Mouse (Mus musculus): ENCODE data around the gene Akap12. TPM values are rescaled to one million over a fixed set of nuclear protein-coding genes. Genes with fewer than 3 reads are reported as not detected.

Akap12 gene
- polyA plus RNA-seq, 1 experiment from 2014 or later, result 21.9 TPM

- no peak for ATAC-seq (ENCODE audit: insufficient number of reproducible peaks, insufficient read depth, low FRiP score, low TSS enrichment, low read depth)
- Histone ChIP-seq H3K27me3 (no peaks in the 10 kb centered on the region), H3K4me3 (no peak overlapping the region), H3K4me2 (no peak overlapping the region), H3K36me3 (no peaks in the 10 kb centered on the region), H3K9me3 (no peaks in the 10 kb centered on the region), H3K4me1 (no peaks in the 10 kb centered on the region), H3K9ac (no peak overlapping the region), H3K27ac (no peak overlapping the region)
- 51% methylated on average over 5 of the region's 5 CpGs for WGBS
Measured at GRCm38 (mm10) chr10:4254459-4254858, 11.7 kb upstream of the Akap12 start.

GRCm38 (mm10) chr10:4260925-4261324, 5.3 kb upstream of the Akap12 start:
- no peak for ATAC-seq (ENCODE audit: insufficient number of reproducible peaks, insufficient read depth, low FRiP score, low TSS enrichment, low read depth)
- H3K27ac ChIP-seq, result no peak overlapping the region
- H3K9ac ChIP-seq, result no peak overlapping the region
- H3K4me3 ChIP-seq, result no peak overlapping the region
- peaks cover 8% of the 10 kb centered on the region; the same call in 1 of the 2 replicates for H3K27me3 ChIP-seq
- no peak overlapping the region for H3K4me2 ChIP-seq
- WGBS, result 68% methylated on average over 5 of the region's 5 CpGs
- H3K4me1 ChIP-seq, result peaks cover 6% of the 10 kb centered on the region
- H3K36me3 ChIP-seq, result no peaks in the 10 kb centered on the region
- no peaks in the 10 kb centered on the region for H3K9me3 ChIP-seq

- Histone ChIP-seq H3K4me1 (peaks cover 7% of the 10 kb centered on the region), H3K9me3 (no peaks in the 10 kb centered on the region), H3K27ac (no peak overlapping the region), H3K4me2 (no peak overlapping the region), H3K9ac (no peak overlapping the region), H3K27me3 (peaks cover 9% of the 10 kb centered on the region; the same call in 1 of the 2 replicates), H3K4me3 (no peak overlapping the region), H3K36me3 (no peaks in the 10 kb centered on the region)
- 73% methylated on average over 9 of the region's 9 CpGs for WGBS
- no peak for ATAC-seq (ENCODE audit: insufficient number of reproducible peaks, insufficient read depth, low FRiP score, low TSS enrichment, low read depth)
Measured at GRCm38 (mm10) chr10:4261359-4261952, 4.7 kb upstream of the Akap12 start.

GRCm38 (mm10) chr10:4265641-4266040, 539 bp upstream of the Akap12 start:
- no peak for ATAC-seq (ENCODE audit: insufficient number of reproducible peaks, insufficient read depth, low FRiP score, low TSS enrichment, low read depth)
- Histone ChIP-seq H3K27me3 (peaks cover 9% of the 10 kb centered on the region; the same call in 1 of the 2 replicates), H3K9ac (peak overlapping the region; percentile 78), H3K36me3 (no peaks in the 10 kb centered on the region), H3K4me1 (peaks cover 13% of the 10 kb centered on the region), H3K9me3 (no peaks in the 10 kb centered on the region), H3K27ac (no peak overlapping the region), H3K4me2 (peak overlapping the region; percentile 97), H3K4me3 (peak overlapping the region; percentile 65)
- WGBS, result 6% methylated on average over 13 of the region's 13 CpGs

GRCm38 (mm10) chr10:4266931-4267310, 741 bp downstream of the Akap12 start:
- peak overlapping the region; percentile 97 for H3K4me2 ChIP-seq
- WGBS, result 2% methylated on average over 11 of the region's 11 CpGs
- H3K27ac ChIP-seq, result no peak overlapping the region
- no peak for ATAC-seq (ENCODE audit: insufficient number of reproducible peaks, insufficient read depth, low FRiP score, low TSS enrichment, low read depth)
- H3K4me3 ChIP-seq, result peak overlapping the region; percentile 65
- H3K36me3 ChIP-seq, result no peaks in the 10 kb centered on the region
- peaks cover 9% of the 10 kb centered on the region; the same call in 1 of the 2 replicates for H3K27me3 ChIP-seq
- H3K4me1 ChIP-seq, result peaks cover 13% of the 10 kb centered on the region
- no peaks in the 10 kb centered on the region for H3K9me3 ChIP-seq
- peak overlapping the region; percentile 78 for H3K9ac ChIP-seq

- 80% methylated on average over 7 of the region's 7 CpGs for WGBS
- Histone ChIP-seq H3K4me1 (peaks cover 13% of the 10 kb centered on the region), H3K4me3 (peak overlapping the region; percentile 65; the same call in 1 of the 2 replicates), H3K9me3 (no peaks in the 10 kb centered on the region), H3K27ac (no peak overlapping the region), H3K4me2 (peak overlapping the region; percentile 97; the same call in 1 of the 2 replicates), H3K36me3 (no peaks in the 10 kb centered on the region), H3K9ac (no peak overlapping the region), H3K27me3 (peaks cover 9% of the 10 kb centered on the region; the same call in 1 of the 2 replicates)
- ATAC-seq (ENCODE audit: insufficient number of reproducible peaks, insufficient read depth, low FRiP score, low TSS enrichment, low read depth), result no peak
Measured at GRCm38 (mm10) chr10:4267481-4267880, 1.3 kb downstream of the Akap12 start.

- H3K27me3 ChIP-seq, result peaks cover 9% of the 10 kb centered on the region; the same call in 1 of the 2 replicates
- H3K27ac ChIP-seq, result no peak overlapping the region
- H3K9ac ChIP-seq, result no peak overlapping the region
- H3K4me3 ChIP-seq, result no peak overlapping the region
- H3K4me2 ChIP-seq, result no peak overlapping the region
- WGBS, result 92% methylated on average over 7 of the region's 7 CpGs
- H3K9me3 ChIP-seq, result no peaks in the 10 kb centered on the region
- no peak for ATAC-seq (ENCODE audit: insufficient number of reproducible peaks, insufficient read depth, low FRiP score, low TSS enrichment, low read depth)
- peaks cover 13% of the 10 kb centered on the region for H3K4me1 ChIP-seq
- H3K36me3 ChIP-seq, result no peaks in the 10 kb centered on the region
Measured at GRCm38 (mm10) chr10:4268140-4268539, 2.0 kb downstream of the Akap12 start.

GRCm38 (mm10) chr10:4275572-4275971, 9.4 kb downstream of the Akap12 start:
- Histone ChIP-seq H3K27me3 (no peaks in the 10 kb centered on the region), H3K9ac (no peak overlapping the region), H3K4me1 (peaks cover 3% of the 10 kb centered on the region; the same call in 1 of the 2 replicates), H3K9me3 (no peaks in the 10 kb centered on the region), H3K36me3 (no peaks in the 10 kb centered on the region), H3K4me3 (no peak overlapping the region), H3K27ac (no peak overlapping the region), H3K4me2 (no peak overlapping the region)
- no peak for ATAC-seq (ENCODE audit: insufficient number of reproducible peaks, insufficient read depth, low FRiP score, low TSS enrichment, low read depth)
- 90% methylated on average over 10 of the region's 10 CpGs for WGBS

- 82% methylated on average over 13 of the region's 13 CpGs for WGBS
- Histone ChIP-seq H3K4me2 (no peak overlapping the region), H3K9me3 (no peaks in the 10 kb centered on the region), H3K4me1 (peaks cover 3% of the 10 kb centered on the region; the same call in 1 of the 2 replicates), H3K27me3 (no peaks in the 10 kb centered on the region), H3K9ac (no peak overlapping the region), H3K27ac (no peak overlapping the region), H3K36me3 (no peaks in the 10 kb centered on the region), H3K4me3 (no peak overlapping the region)
- ATAC-seq (ENCODE audit: insufficient number of reproducible peaks, insufficient read depth, low FRiP score, low TSS enrichment, low read depth), result no peak
Measured at GRCm38 (mm10) chr10:4276081-4276480, 9.9 kb downstream of the Akap12 start.

- H3K4me3 ChIP-seq, result no peak overlapping the region
- H3K9ac ChIP-seq, result no peak overlapping the region
- H3K27me3 ChIP-seq, result no peaks in the 10 kb centered on the region
- no peaks in the 10 kb centered on the region for H3K36me3 ChIP-seq
- H3K4me2 ChIP-seq, result no peak overlapping the region
- H3K27ac ChIP-seq, result no peak overlapping the region
- no peaks in the 10 kb centered on the region; the same call in 1 of the 2 replicates for H3K9me3 ChIP-seq
- no peak for ATAC-seq (ENCODE audit: insufficient number of reproducible peaks, insufficient read depth, low FRiP score, low TSS enrichment, low read depth)
- H3K4me1 ChIP-seq, result peaks cover 3% of the 10 kb centered on the region; the same call in 1 of the 2 replicates
- 56% methylated on average over 6 of the region's 6 CpGs for WGBS
Measured at GRCm38 (mm10) chr10:4278041-4278440, 11.9 kb downstream of the Akap12 start.

- Histone ChIP-seq H3K36me3 (no peaks in the 10 kb centered on the region), H3K27ac (no peak overlapping the region), H3K4me3 (no peak overlapping the region), H3K9me3 (no peaks in the 10 kb centered on the region; the same call in 1 of the 2 replicates), H3K9ac (no peak overlapping the region), H3K4me2 (no peak overlapping the region), H3K4me1 (no peaks in the 10 kb centered on the region), H3K27me3 (no peaks in the 10 kb centered on the region)
- WGBS, result 45% methylated on average over 4 of the region's 4 CpGs
- no peak for ATAC-seq (ENCODE audit: insufficient number of reproducible peaks, insufficient read depth, low FRiP score, low TSS enrichment, low read depth)
Measured at GRCm38 (mm10) chr10:4282395-4282794, 16.2 kb downstream of the Akap12 start.

- Histone ChIP-seq H3K9me3 (no peaks in the 10 kb centered on the region; the same call in 1 of the 2 replicates), H3K36me3 (no peaks in the 10 kb centered on the region), H3K27ac (no peak overlapping the region), H3K4me2 (no peak overlapping the region), H3K4me3 (no peak overlapping the region), H3K4me1 (peaks cover 7% of the 10 kb centered on the region; the same call in 1 of the 2 replicates), H3K9ac (no peak overlapping the region), H3K27me3 (no peaks in the 10 kb centered on the region)
- ATAC-seq (ENCODE audit: insufficient number of reproducible peaks, insufficient read depth, low FRiP score, low TSS enrichment, low read depth), result no peak
- WGBS, result 83% methylated on average over 1 of the region's 1 CpGs
Measured at GRCm38 (mm10) chr10:4284781-4285180, 18.6 kb downstream of the Akap12 start.

Measured in embryonic facial prominence, embryonic 13.5 days (tissue).